Mouse (Mus musculus): Measurements from ENCODE around the gene Mthfr. TPM values are rescaled to one million over a fixed set of nuclear protein-coding genes. Genes with fewer than 3 reads are reported as not detected.
"Not testable (repeated sequence)": the region's sequence is repeated elsewhere in the genome, so short reads cannot be mapped to it uniquely, and the experiment has no call there.

Gene Mthfr
- total RNA-seq, 1 experiment: 34.0 TPM

DNA sequence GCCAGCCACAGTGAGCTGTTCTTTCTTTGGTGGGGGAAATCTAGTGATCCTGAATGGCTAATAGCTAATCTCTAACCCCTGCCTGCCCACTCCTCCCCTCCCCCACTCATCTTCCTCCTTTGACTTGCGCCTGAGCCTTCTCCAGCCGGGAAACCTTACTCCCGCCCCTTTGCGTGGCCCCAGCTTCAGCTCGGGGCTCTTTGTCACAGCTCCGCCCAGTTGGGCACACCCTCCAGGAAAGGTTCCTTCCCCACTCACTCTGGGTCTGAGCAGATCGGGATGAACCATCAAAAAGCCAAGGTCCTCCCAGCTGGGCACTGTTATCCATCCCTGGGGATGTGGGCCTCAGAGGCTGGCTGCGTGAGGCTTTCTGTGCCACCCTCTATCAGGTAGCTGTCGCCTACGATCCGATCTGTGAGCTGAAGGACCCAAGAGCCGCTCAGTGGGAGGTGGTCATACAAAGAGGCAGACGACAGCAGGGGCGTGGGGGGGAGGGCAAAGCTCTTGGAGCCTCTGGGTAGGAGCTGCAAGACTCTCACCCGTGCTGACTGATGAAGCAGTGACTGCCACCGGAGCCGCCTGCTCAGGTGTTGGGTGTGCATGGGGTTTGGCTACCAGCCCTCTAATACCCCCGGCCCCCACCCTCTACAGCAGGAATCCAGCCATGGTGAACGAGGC lies 2.2 kb downstream of the Mthfr start:
- H3K4me1 ChIP-seq (ENCODE audit: control insufficient read depth in 2 of 2, insufficient read depth in 2 of 2, low read length in 2 of 2, poor library complexity in 1 of 2): peaks cover 7 to 13% of the 10 kb centered on the region in 2 experiments; a peak in 3 of 4 replicates
- H3K4me3 ChIP-seq (ENCODE audit: insufficient read depth in 1 of 2, low read depth in 1 of 2, low read length in 2 of 2, poor library complexity in 1 of 2, severe bottlenecking in 1 of 2): peak overlapping the region; percentile 52 to 59
- peaks cover 16% of the 10 kb centered on the region for H3K36me3 ChIP-seq (ENCODE audit: control insufficient read depth, insufficient read depth, low read length, poor library complexity, severe bottlenecking)
- in situ Hi-C loops (cut with MboI; ENCODE audit: low sequenced_read_pairs in 2 of 2, unreplicated experiment in 2 of 2): no loop called here
- TF ChIP-seq ZNF384 (IDR thresholded peaks at IDR 0.05; ENCODE audit: low read depth, low read length): no peak
- no peak for TF ChIP-seq MAFK (IDR thresholded peaks at IDR 0.05; ENCODE audit: insufficient read depth, low read depth, low read length)
- TF ChIP-seq HCFC1 (IDR thresholded peaks at IDR 0.05; ENCODE audit: borderline replicate concordance, insufficient read depth, low read length): no peak
- TF ChIP-seq CHD2 (IDR thresholded peaks at IDR 0.05; ENCODE audit: low read depth, low read length): no peak
- TF ChIP-seq ZC3H11A (IDR thresholded peaks at IDR 0.05; ENCODE audit: borderline replicate concordance, low read depth, low read length): no peak
- H3K9me3 ChIP-seq (ENCODE audit: control insufficient read depth, insufficient read depth, low read depth, low read length): no peaks in the 10 kb centered on the region
- peak overlapping the region; percentile 82 for H3K9ac ChIP-seq (ENCODE audit: insufficient read depth, low read depth, low read length, poor library complexity, severe bottlenecking)
- H3K27ac ChIP-seq (ENCODE audit: insufficient read depth, low read depth, low read length, poor library complexity, severe bottlenecking): no peak overlapping the region
- DNase-seq (ENCODE audit: low read depth, low spot score): peak; percentile 89

DNA sequence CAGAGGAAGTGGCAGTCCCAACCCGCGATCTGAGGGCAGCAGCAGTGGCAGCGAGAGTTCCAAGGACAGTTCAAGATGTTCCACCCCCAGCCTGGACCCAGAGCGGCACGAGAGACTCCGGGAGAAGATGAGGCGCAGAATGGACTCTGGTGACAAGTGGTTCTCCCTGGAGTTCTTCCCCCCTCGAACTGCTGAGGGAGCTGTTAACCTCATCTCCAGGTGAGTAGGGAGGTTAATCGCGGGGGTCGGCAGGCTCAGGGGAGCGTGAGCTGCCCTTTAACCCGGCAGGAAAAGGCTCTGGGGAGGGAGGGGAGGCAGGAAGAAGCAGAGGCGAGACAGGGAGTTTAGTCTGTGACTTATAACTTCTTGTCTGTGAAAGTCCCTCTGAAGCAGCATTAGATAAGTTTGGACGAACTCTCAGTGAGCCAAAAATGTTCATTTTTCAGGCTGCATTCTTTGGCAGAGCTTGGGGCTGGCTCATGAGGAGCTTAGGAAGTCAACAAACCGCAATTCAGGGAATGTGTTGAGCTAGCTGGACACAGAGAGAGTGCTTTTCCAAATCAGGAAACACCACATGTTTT lies 2.8 kb downstream of the Mthfr start:
- Histone ChIP-seq H3K9ac (ENCODE audit: insufficient read depth, low read depth, low read length, poor library complexity, severe bottlenecking) (peak overlapping the region; percentile 41; the same call in 1 of the 2 replicates), H3K4me1 (ENCODE audit: control insufficient read depth in 2 of 2, insufficient read depth in 2 of 2, low read length in 2 of 2, poor library complexity in 1 of 2) (peaks cover 7 to 13% of the 10 kb centered on the region in 2 experiments; a peak in 3 of 4 replicates), H3K4me3 (ENCODE audit: insufficient read depth in 1 of 2, low read depth in 1 of 2, low read length in 2 of 2, poor library complexity in 1 of 2, severe bottlenecking in 1 of 2) (peak overlapping the region; percentile 52 to 59), H3K36me3 (ENCODE audit: control insufficient read depth, insufficient read depth, low read length, poor library complexity, severe bottlenecking) (peaks cover 16% of the 10 kb centered on the region), H3K9me3 (ENCODE audit: control insufficient read depth, insufficient read depth, low read depth, low read length) (no peaks in the 10 kb centered on the region), H3K27ac (ENCODE audit: insufficient read depth, low read depth, low read length, poor library complexity, severe bottlenecking) (no peak overlapping the region)
- TF ChIP-seq ZNF384 (IDR thresholded peaks at IDR 0.05; ENCODE audit: low read depth, low read length) (no peak), HCFC1 (IDR thresholded peaks at IDR 0.05; ENCODE audit: borderline replicate concordance, insufficient read depth, low read length) (no peak), ZC3H11A (IDR thresholded peaks at IDR 0.05; ENCODE audit: borderline replicate concordance, low read depth, low read length) (no peak), CHD2 (IDR thresholded peaks at IDR 0.05; ENCODE audit: low read depth, low read length) (no peak), MAFK (IDR thresholded peaks at IDR 0.05; ENCODE audit: insufficient read depth, low read depth, low read length) (no peak)
- in situ Hi-C loops (cut with MboI; ENCODE audit: low sequenced_read_pairs in 2 of 2, unreplicated experiment in 2 of 2): no loop called here
- DNase-seq (ENCODE audit: low read depth, low spot score): no peak

DNA sequence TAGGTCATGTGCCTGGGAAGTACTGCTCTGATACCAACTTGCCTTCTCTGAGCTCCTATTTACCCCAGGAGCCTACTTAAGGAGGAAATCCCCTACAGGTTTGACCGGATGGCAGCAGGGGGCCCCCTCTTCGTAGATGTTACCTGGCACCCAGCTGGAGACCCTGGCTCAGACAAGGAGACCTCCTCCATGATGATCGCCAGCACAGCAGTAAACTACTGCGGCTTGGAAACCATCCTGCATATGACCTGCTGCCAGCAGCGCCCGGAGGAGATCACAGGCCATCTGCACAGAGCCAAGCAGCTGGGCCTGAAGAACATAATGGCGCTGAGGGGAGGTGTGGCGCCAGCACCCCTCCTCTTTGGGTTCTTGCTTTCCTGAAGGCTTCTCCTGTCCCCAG lies 4.5 kb downstream of the Mthfr start:
- H3K9me3 ChIP-seq (ENCODE audit: control insufficient read depth, insufficient read depth, low read depth, low read length); H3K9ac ChIP-seq (ENCODE audit: insufficient read depth, low read depth, low read length, poor library complexity, severe bottlenecking); H3K27ac ChIP-seq (ENCODE audit: insufficient read depth, low read depth, low read length, poor library complexity, severe bottlenecking); in situ Hi-C loops (cut with MboI; ENCODE audit: low sequenced_read_pairs in 2 of 2, unreplicated experiment in 2 of 2); H3K4me3 ChIP-seq (ENCODE audit: insufficient read depth in 1 of 2, low read depth in 1 of 2, low read length in 2 of 2, poor library complexity in 1 of 2, severe bottlenecking in 1 of 2); DNase-seq (ENCODE audit: low read depth, low spot score): not testable (repeated sequence)
- H3K4me1 ChIP-seq (ENCODE audit: control insufficient read depth in 2 of 2, insufficient read depth in 2 of 2, low read length in 2 of 2, poor library complexity in 1 of 2): peaks cover 2 to 11% of the 10 kb centered on the region in 2 experiments; a peak in 2 of 4 replicates
- H3K36me3 ChIP-seq (ENCODE audit: control insufficient read depth, insufficient read depth, low read length, poor library complexity, severe bottlenecking): peaks cover 23% of the 10 kb centered on the region

DNA sequence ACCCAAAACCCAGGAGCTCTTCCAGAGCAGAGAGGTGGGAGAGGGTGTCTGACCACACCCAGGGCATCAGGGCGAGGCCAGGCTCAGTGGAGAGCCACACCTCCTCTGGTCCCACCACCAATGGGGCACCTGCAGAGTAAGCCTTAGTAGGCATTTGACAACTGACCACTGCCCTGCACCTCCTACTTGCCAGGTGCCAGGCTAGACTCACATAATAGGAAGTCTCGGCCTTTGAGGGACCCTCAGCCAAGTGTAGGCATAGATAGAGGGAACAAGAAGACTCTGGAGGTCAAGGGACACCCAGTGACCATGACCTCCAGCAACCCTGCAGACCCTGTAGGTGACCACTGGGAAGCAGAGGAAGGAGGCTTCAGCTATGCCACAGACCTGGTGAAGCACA lies 5.2 kb downstream of the Mthfr start:
- H3K9ac ChIP-seq (ENCODE audit: insufficient read depth, low read depth, low read length, poor library complexity, severe bottlenecking): no peak overlapping the region
- in situ Hi-C loops (cut with MboI; ENCODE audit: low sequenced_read_pairs in 2 of 2, unreplicated experiment in 2 of 2): no loop called here

More for the DNA sequence above, 5.2 kb downstream of the Mthfr start:
- Histone ChIP-seq H3K4me3 (ENCODE audit: insufficient read depth in 1 of 2, low read depth in 1 of 2, low read length in 2 of 2, poor library complexity in 1 of 2, severe bottlenecking in 1 of 2) (no peak overlapping the region), H3K4me1 (ENCODE audit: control insufficient read depth in 2 of 2, insufficient read depth in 2 of 2, low read length in 2 of 2, poor library complexity in 1 of 2) (peaks cover 2 to 11% of the 10 kb centered on the region in 2 experiments; a peak in 2 of 4 replicates), H3K9me3 (ENCODE audit: control insufficient read depth, insufficient read depth, low read depth, low read length) (no peaks in the 10 kb centered on the region), H3K27ac (ENCODE audit: insufficient read depth, low read depth, low read length, poor library complexity, severe bottlenecking) (no peak overlapping the region), H3K36me3 (ENCODE audit: control insufficient read depth, insufficient read depth, low read length, poor library complexity, severe bottlenecking) (peaks cover 26% of the 10 kb centered on the region)
- no peak for DNase-seq (ENCODE audit: low read depth, low spot score)
- TF ChIP-seq MAFK (IDR thresholded peaks at IDR 0.05; ENCODE audit: insufficient read depth, low read depth, low read length) (no peak), HCFC1 (IDR thresholded peaks at IDR 0.05; ENCODE audit: borderline replicate concordance, insufficient read depth, low read length) (no peak), ZNF384 (IDR thresholded peaks at IDR 0.05; ENCODE audit: low read depth, low read length) (no peak), ZC3H11A (IDR thresholded peaks at IDR 0.05; ENCODE audit: borderline replicate concordance, low read depth, low read length) (no peak), CHD2 (IDR thresholded peaks at IDR 0.05; ENCODE audit: low read depth, low read length) (no peak)

Data from ES-E14 (cell line).